Mouse (Mus musculus) embryonic facial prominence, embryonic 13.5 days (tissue): Measurements from ENCODE around the gene Kxd1. TPM values are rescaled to one million over a fixed set of nuclear protein-coding genes. Genes with fewer than 3 reads are reported as not detected.
A peak's percentile ranks its signal among the peaks of the same experiment; 100 is the strongest.

Experiments used
- ATAC-seq: fragments of 200-750 bp; cut with Nextera tagmentation; 2 replicates; pipeline ENCODE4 v1.8.0; 2017; ENCODE audit warnings: low read depth; ENCODE audit not compliant: insufficient number of reproducible peaks, insufficient read depth, low FRiP score, low TSS enrichment
- H3K27ac ChIP-seq: fragments of 300-500 bp; sonication (generic); 2 replicates; pipeline ENCODE4 v1.5.1; 2015; ENCODE audit warnings: moderate library complexity, mild to moderate bottlenecking, inconsistent platforms
- H3K27me3 ChIP-seq: fragments of 300-500 bp; sonication (generic); 2 replicates; pipeline ENCODE4 v1.6.1; 2015; ENCODE audit warnings: mild to moderate bottlenecking, inconsistent platforms
- H3K36me3 ChIP-seq: fragments of 300-500 bp; sonication (generic); 2 replicates; pipeline ENCODE4 v1.6.1; 2015; ENCODE audit warnings: mild to moderate bottlenecking, inconsistent platforms
- H3K4me1 ChIP-seq: fragments of 300-500 bp; sonication (generic); 2 replicates; pipeline ENCODE4 v1.6.1; 2015; ENCODE audit warnings: inconsistent platforms
- H3K4me2 ChIP-seq: fragments of 300-500 bp; sonication (generic); 2 replicates; pipeline ENCODE4 v1.6.1; 2015; ENCODE audit warnings: moderate library complexity, mild to moderate bottlenecking, inconsistent platforms
- H3K4me3 ChIP-seq: fragments of 300-500 bp; sonication (generic); 2 replicates; pipeline ENCODE4 v1.5.1; 2015; ENCODE audit warnings: mild to moderate bottlenecking, inconsistent platforms
- H3K9ac ChIP-seq: fragments of 300-500 bp; sonication (generic); 2 replicates; pipeline ENCODE4 v1.6.1; 2015; ENCODE audit warnings: mild to moderate bottlenecking, inconsistent platforms
- H3K9me3 ChIP-seq: fragments of 300-500 bp; sonication (generic); 2 replicates; pipeline ENCODE4 v1.6.1; 2016; ENCODE audit warnings: inconsistent platforms
- WGBS: fragments of 180-500 bp; shearing (Covaris S2); methylation state at CpG from one replicate; pipeline ENCODE4 v1.1.7; 2015; ENCODE audit warnings: mixed read lengths; 5-methylcytosine and 5-hydroxymethylcytosine counted together
- polyA plus RNA-seq: library from polyadenylated mRNA; unstranded; fragments of >200 nt; fragmentation: Nextera tagmentation; extraction: Ambion mirVana; gene quantifications from 2 replicates; pipeline ENCODE4 v1.2.1, GENCODE M21; 2015

Gene Kxd1
- 55.4 and 59.9 TPM in 2 replicates for polyA plus RNA-seq

- WGBS: under 1% methylated on average over 61 of the region's 61 CpGs
- peak within 1 kb of the TSS; percentile 95 for H3K9ac ChIP-seq
- peak; percentile 92 for ATAC-seq
- H3K36me3 ChIP-seq: peaks cover 35% of the 10 kb centered on the region
- peak within 1 kb of the TSS; percentile 84 for H3K27ac ChIP-seq
- H3K27me3 ChIP-seq: no peaks in the 10 kb centered on the region
- no peaks in the 10 kb centered on the region for H3K9me3 ChIP-seq
- H3K4me3 ChIP-seq: peak within 1 kb of the TSS; percentile 62
- H3K4me1 ChIP-seq: peaks cover 31% of the 10 kb centered on the region
- peak within 1 kb of the TSS; percentile 65 for H3K4me2 ChIP-seq
Observed at GRCm38 (mm10) chr8:70527512-70528181, at the start of gene Kxd1, which contains the start of gene Fkbp8. Gene Kxd1, minus strand, starts transcription at chr8:70527956. Gene Fkbp8, plus strand, starts transcription at chr8:70527724.

GRCm38 (mm10) chr8:70577207-70577606, 49.5 kb upstream of the Kxd1 start:
- no peak overlapping the region for H3K4me3 ChIP-seq
- WGBS: 93% methylated on average over 3 of the region's 3 CpGs
- H3K9me3 ChIP-seq: no peaks in the 10 kb centered on the region
- H3K9ac ChIP-seq: 0 out of 2 replicates have a peak overlapping the region, but pooled peaks have one; percentile 36
- H3K27ac ChIP-seq: no peak overlapping the region
- H3K4me1 ChIP-seq: no peaks in the 10 kb centered on the region
- peaks cover 66% of the 10 kb centered on the region for H3K36me3 ChIP-seq
- ATAC-seq: no peak
- H3K4me2 ChIP-seq: no peak overlapping the region
- no peaks in the 10 kb centered on the region for H3K27me3 ChIP-seq

- Histone ChIP-seq H3K36me3 (peaks cover 45% of the 10 kb centered on the region), H3K9me3 (no peaks in the 10 kb centered on the region), H3K4me1 (peaks cover 4% of the 10 kb centered on the region; the same call in 1 of the 2 replicates), H3K4me3 (no peak overlapping the region), H3K27ac (no peak overlapping the region), H3K9ac (no peak overlapping the region), H3K4me2 (no peak overlapping the region), H3K27me3 (no peaks in the 10 kb centered on the region)
- ATAC-seq: no peak
- WGBS: 90% methylated on average over 4 of the region's 4 CpGs
Observed at GRCm38 (mm10) chr8:70574915-70575314, 47.2 kb upstream of the Kxd1 start.

GRCm38 (mm10) chr8:70574302-70574701, 46.5 kb upstream of the Kxd1 start:
- no peak overlapping the region for H3K4me2 ChIP-seq
- H3K4me3 ChIP-seq: no peak overlapping the region
- no peak for ATAC-seq
- H3K4me1 ChIP-seq: peaks cover 4% of the 10 kb centered on the region; the same call in 1 of the 2 replicates
- H3K9ac ChIP-seq: no peak overlapping the region
- no peak overlapping the region for H3K27ac ChIP-seq
- no peaks in the 10 kb centered on the region for H3K27me3 ChIP-seq
- H3K36me3 ChIP-seq: peaks cover 48% of the 10 kb centered on the region
- H3K9me3 ChIP-seq: no peaks in the 10 kb centered on the region

GRCm38 (mm10) chr8:70570990-70571389, 43.2 kb upstream of the Kxd1 start:
- WGBS: 82% methylated on average over 6 of the region's 6 CpGs
- Histone ChIP-seq H3K4me3 (no peak overlapping the region), H3K9me3 (no peaks in the 10 kb centered on the region), H3K4me2 (no peak overlapping the region), H3K4me1 (peaks cover 4% of the 10 kb centered on the region; the same call in 1 of the 2 replicates), H3K36me3 (peaks cover 33% of the 10 kb centered on the region), H3K27me3 (no peaks in the 10 kb centered on the region), H3K9ac (0 out of 2 replicates have a peak overlapping the region, but pooled peaks have one; percentile 27), H3K27ac (no peak overlapping the region)
- ATAC-seq: no peak

- Histone ChIP-seq H3K27ac (no peak overlapping the region), H3K27me3 (no peaks in the 10 kb centered on the region), H3K4me3 (no peak overlapping the region), H3K9me3 (no peaks in the 10 kb centered on the region), H3K4me2 (no peak overlapping the region), H3K9ac (no peak overlapping the region), H3K36me3 (peaks cover 35% of the 10 kb centered on the region), H3K4me1 (peaks cover 8% of the 10 kb centered on the region)
- no peak for ATAC-seq
Observed at GRCm38 (mm10) chr8:70570360-70570759, 42.6 kb upstream of the Kxd1 start.

GRCm38 (mm10) chr8:70565561-70565960, 37.8 kb upstream of the Kxd1 start:
- ATAC-seq: no peak
- Histone ChIP-seq H3K27me3 (no peaks in the 10 kb centered on the region), H3K27ac (0 out of 2 replicates have a peak overlapping the region, but pooled peaks have one; percentile 12), H3K4me1 (peaks cover 13% of the 10 kb centered on the region), H3K4me2 (no peak overlapping the region), H3K36me3 (peaks cover 18% of the 10 kb centered on the region), H3K9me3 (no peaks in the 10 kb centered on the region), H3K9ac (no peak overlapping the region), H3K4me3 (no peak overlapping the region)
- 40% methylated on average over 3 of the region's 3 CpGs for WGBS

- 77% methylated on average over 3 of the region's 3 CpGs for WGBS
- Histone ChIP-seq H3K9ac (0 out of 2 replicates have a peak overlapping the region, but pooled peaks have one; percentile 32), H3K9me3 (no peaks in the 10 kb centered on the region), H3K27me3 (no peaks in the 10 kb centered on the region), H3K4me3 (no peak overlapping the region), H3K27ac (no peak overlapping the region), H3K36me3 (peaks cover 14% of the 10 kb centered on the region), H3K4me2 (no peak overlapping the region), H3K4me1 (peaks cover 13% of the 10 kb centered on the region)
- no peak for ATAC-seq
Observed at GRCm38 (mm10) chr8:70564696-70565235, 37.0 kb upstream of the Kxd1 start.

GRCm38 (mm10) chr8:70563763-70564387, 36.1 kb upstream of the Kxd1 start:
- peaks cover 13% of the 10 kb centered on the region for H3K4me1 ChIP-seq
- WGBS: 91% methylated on average over 6 of the region's 6 CpGs
- H3K36me3 ChIP-seq: peaks cover 11% of the 10 kb centered on the region
- H3K27me3 ChIP-seq: no peaks in the 10 kb centered on the region
- no peak overlapping the region for H3K27ac ChIP-seq
- no peak overlapping the region for H3K9ac ChIP-seq
- no peak for ATAC-seq
- no peaks in the 10 kb centered on the region for H3K9me3 ChIP-seq
- no peak overlapping the region for H3K4me2 ChIP-seq
- no peak overlapping the region for H3K4me3 ChIP-seq

- Histone ChIP-seq H3K27ac (no peak overlapping the region), H3K9me3 (no peaks in the 10 kb centered on the region), H3K27me3 (no peaks in the 10 kb centered on the region), H3K36me3 (peaks cover 11% of the 10 kb centered on the region), H3K4me3 (no peak overlapping the region), H3K4me1 (peaks cover 19% of the 10 kb centered on the region), H3K4me2 (no peak overlapping the region), H3K9ac (no peak overlapping the region)
- no peak for ATAC-seq
- WGBS: 85% methylated on average over 3 of the region's 3 CpGs
Observed at GRCm38 (mm10) chr8:70562802-70563201, 35.0 kb upstream of the Kxd1 start.

GRCm38 (mm10) chr8:70561809-70562535, 34.2 kb upstream of the Kxd1 start:
- WGBS: 71% methylated on average over 7 of the region's 7 CpGs
- no peak overlapping the region for H3K27ac ChIP-seq
- peaks cover 13% of the 10 kb centered on the region for H3K36me3 ChIP-seq
- no peak overlapping the region for H3K4me2 ChIP-seq
- H3K9me3 ChIP-seq: no peaks in the 10 kb centered on the region
- ATAC-seq: no peak
- no peak overlapping the region for H3K9ac ChIP-seq
- no peaks in the 10 kb centered on the region for H3K27me3 ChIP-seq
- no peak overlapping the region for H3K4me3 ChIP-seq
- H3K4me1 ChIP-seq: peaks cover 19% of the 10 kb centered on the region
